Mouse (Mus musculus): Measurements from ENCODE around the gene Cacna1c.

DNA sequence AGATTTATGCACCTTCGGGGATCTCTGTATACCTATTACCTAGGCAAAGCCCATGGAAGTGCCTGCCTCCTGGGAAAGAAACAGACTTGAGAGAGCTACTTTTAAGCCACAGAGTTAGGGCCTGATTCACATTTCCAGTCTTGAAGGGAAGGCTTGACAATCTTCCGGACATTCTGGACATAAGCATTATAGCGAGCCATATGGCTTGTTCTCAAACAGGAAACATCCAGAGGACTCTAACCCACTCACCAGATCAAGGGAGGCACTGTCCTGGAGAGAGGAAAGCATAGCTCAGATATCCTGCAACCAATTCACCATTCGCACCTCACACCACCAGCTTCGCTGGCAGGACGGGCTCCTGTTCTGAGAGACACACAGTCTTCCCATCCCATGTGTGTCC is 302.2 kb downstream of the Cacna1c start:
- TF ChIP-seq CTCF (IDR thresholded peaks at IDR 0.05; ENCODE audit: borderline replicate concordance, insufficient read depth, low read depth, low read length) (no peak), POLR2A (IDR thresholded peaks at IDR 0.05; ENCODE audit: borderline replicate concordance, insufficient read depth, low read length) (no peak)
